Mouse (Mus musculus) bone marrow macrophage, adult 2 months (primary cell): ENCODE measurements around the gene Jazf1. TPM values are rescaled to one million over a fixed set of nuclear protein-coding genes. Genes with fewer than 3 reads are reported as not detected.
A peak's percentile ranks its signal among the peaks of the same experiment; 100 is the strongest.

ENCODE experiments used
- H3K27ac ChIP-seq: 2 replicates; pipeline ENCODE4 v1.5.1; 2012; ENCODE audit warnings: low read depth, low read length; ENCODE audit not compliant: insufficient read depth
- H3K4me1 ChIP-seq: 2 replicates; pipeline ENCODE4 v1.6.1; 2012; ENCODE audit warnings: low read length; ENCODE audit not compliant: control insufficient read depth, insufficient read depth
- H3K4me3 ChIP-seq: 2 replicates; pipeline ENCODE4 v1.5.1; 2012; ENCODE audit warnings: mild to moderate bottlenecking, low read length, moderate library complexity; ENCODE audit not compliant: insufficient read depth
- CTCF ChIP-seq: IDR thresholded peaks from 2 replicates; pipeline ENCODE4 v1.5.1; 2012; ENCODE audit warnings: low read depth, mild to moderate bottlenecking, low read length, moderate library complexity
- POLR2A ChIP-seq: IDR thresholded peaks from 2 replicates; pipeline ENCODE4 v1.6.1; 2012; ENCODE audit warnings: mild to moderate bottlenecking, low read depth, low read length, borderline replicate concordance
- polyA plus RNA-seq: library from polyadenylated mRNA; stranded (reverse); fragments of >200 nt; gene quantifications from 2 replicates; pipeline ENCODE4 v1.2.4, GENCODE M21; 2012; ENCODE audit not compliant: missing spikeins, insufficient read depth, insufficient read length

Jazf1 gene
- polyA plus RNA-seq, 1 experiment: 1.3 TPM

GRCm38 (mm10) chr6:52918980-52919379 lies 149.5 kb downstream of the Jazf1 start:
- peak; percentile 46 for TF ChIP-seq CTCF
- no peak for TF ChIP-seq POLR2A
- Histone ChIP-seq H3K4me1 (peaks cover 10% of the 10 kb centered on the region), H3K27ac (no peak overlapping the region), H3K4me3 (no peak overlapping the region)

GRCm38 (mm10) chr6:52917471-52917870 lies 151.0 kb downstream of the Jazf1 start:
- Histone ChIP-seq H3K4me3 (no peak overlapping the region), H3K4me1 (peaks cover 10% of the 10 kb centered on the region), H3K27ac (no peak overlapping the region)
- TF ChIP-seq CTCF (no peak), POLR2A (no peak)

- Histone ChIP-seq H3K27ac (no peak overlapping the region), H3K4me3 (no peak overlapping the region), H3K4me1 (peaks cover 10% of the 10 kb centered on the region)
- TF ChIP-seq CTCF (no peak), POLR2A (no peak)
Measured at GRCm38 (mm10) chr6:52916836-52917376, 151.5 kb downstream of the Jazf1 start.

- no peaks in the 10 kb centered on the region for H3K4me1 ChIP-seq
- TF ChIP-seq CTCF (no peak), POLR2A (no peak)
- no peak overlapping the region for H3K4me3 ChIP-seq
- H3K27ac ChIP-seq: no peak overlapping the region
Measured at GRCm38 (mm10) chr6:52914921-52915320, 153.5 kb downstream of the Jazf1 start.

- Histone ChIP-seq H3K27ac (no peak overlapping the region), H3K4me3 (no peak overlapping the region), H3K4me1 (peaks cover 3% of the 10 kb centered on the region; the same call in 1 of the 2 replicates)
- no peak for TF ChIP-seq CTCF
Measured at GRCm38 (mm10) chr6:52912143-52912918, 156.1 kb downstream of the Jazf1 start.

DNA sequence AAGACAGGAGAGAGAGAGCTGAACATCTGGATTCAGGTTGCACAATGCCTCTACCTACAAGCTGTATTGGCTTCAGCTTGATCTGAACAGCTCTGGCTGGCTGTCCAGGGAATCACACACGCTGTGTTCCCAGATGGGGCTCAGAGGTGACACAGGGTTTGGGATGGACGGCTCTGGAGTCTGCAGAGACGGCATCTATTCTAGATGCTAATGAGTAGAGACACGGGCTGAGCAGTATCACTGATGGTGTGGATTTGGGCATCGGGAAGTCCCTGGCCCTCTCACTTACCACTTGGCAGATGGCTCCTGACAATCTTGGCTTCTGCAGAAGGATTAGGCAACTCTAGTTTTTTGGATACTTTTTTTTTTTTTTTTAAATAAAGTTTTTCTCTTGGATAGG lies 161.6 kb downstream of the Jazf1 start:
- TF ChIP-seq POLR2A: no peak
- no peak for TF ChIP-seq CTCF
- peaks cover 44% of the 10 kb centered on the region for H3K4me1 ChIP-seq

DNA sequence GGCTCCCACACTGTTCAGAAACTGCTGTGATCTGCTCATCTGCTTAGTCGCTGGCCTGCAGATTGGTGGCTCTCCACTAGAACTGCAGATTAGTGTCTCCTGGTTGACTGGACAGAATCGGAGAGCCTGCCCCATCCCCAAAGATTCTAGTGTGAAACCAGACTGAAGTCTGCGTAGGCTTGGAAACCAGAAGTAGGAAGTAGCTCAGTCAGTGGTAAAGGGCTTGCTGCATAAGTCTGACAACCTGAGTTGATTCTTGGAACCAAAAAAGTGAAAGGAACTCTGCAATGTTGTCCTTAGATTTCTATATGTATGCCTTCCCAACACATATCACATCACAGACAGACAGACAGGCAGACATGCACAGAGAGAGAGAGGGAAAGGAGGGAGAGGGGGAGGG lies 163.3 kb downstream of the Jazf1 start:
- TF ChIP-seq POLR2A (no peak), CTCF (no peak)
- H3K27ac ChIP-seq: 0 out of 2 replicates have a peak overlapping the region, but pooled peaks have one; percentile 3
- peaks cover 45% of the 10 kb centered on the region for H3K4me1 ChIP-seq
- no peak overlapping the region for H3K4me3 ChIP-seq

More for the DNA sequence above, 161.6 kb downstream of the Jazf1 start:
- H3K4me3 ChIP-seq: no peak overlapping the region
- H3K27ac ChIP-seq: no peak overlapping the region

GRCm38 (mm10) chr6:52903226-52903960 lies 165.0 kb downstream of the Jazf1 start:
- no peak for TF ChIP-seq POLR2A
- no peak for TF ChIP-seq CTCF
- Histone ChIP-seq H3K4me3 (no peak overlapping the region), H3K27ac (peak overlapping the region; percentile 31), H3K4me1 (peaks cover 45% of the 10 kb centered on the region)

- Histone ChIP-seq H3K27ac (no peak overlapping the region), H3K4me3 (no peak overlapping the region), H3K4me1 (peaks cover 23% of the 10 kb centered on the region)
- no peak for TF ChIP-seq CTCF
- TF ChIP-seq POLR2A: no peak
Measured at GRCm38 (mm10) chr6:52899574-52900245, 168.7 kb downstream of the Jazf1 start.

DNA sequence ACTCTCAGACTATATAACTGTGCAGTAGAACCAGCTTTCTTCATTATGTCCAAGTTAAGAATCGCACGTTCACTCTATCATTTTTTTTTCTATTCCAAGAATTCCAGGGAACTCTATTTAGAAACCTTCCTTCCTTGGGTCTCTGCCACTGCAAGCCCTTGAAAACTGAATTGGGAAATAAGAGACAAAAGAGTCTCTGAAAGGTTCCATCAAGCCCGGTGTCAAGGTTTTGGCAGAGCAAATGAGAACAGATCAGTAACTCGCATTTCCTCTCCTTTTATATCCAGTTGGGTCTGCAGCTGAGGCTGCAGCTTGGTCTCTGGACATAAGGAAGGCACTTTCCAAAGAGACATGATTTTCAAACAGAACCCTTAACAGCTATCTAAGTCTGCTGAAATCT lies 173.4 kb downstream of the Jazf1 start:
- TF ChIP-seq POLR2A (no peak), CTCF (no peak)
- no peak overlapping the region for H3K27ac ChIP-seq
- no peaks in the 10 kb centered on the region for H3K4me1 ChIP-seq
- no peak overlapping the region for H3K4me3 ChIP-seq
